Mouse (Mus musculus) heart, embryonic 12.5 days (tissue): Measurements from ENCODE around the gene Sec16a. TPM values are rescaled to one million over a fixed set of nuclear protein-coding genes. Genes with fewer than 3 reads are reported as not detected.

ENCODE experiments used
- ATAC-seq: fragments of 200-750 bp; cut with Nextera tagmentation; 2 replicates; pipeline ENCODE4 v1.8.0; 2017; ENCODE audit warnings: moderate TSS enrichment, moderate library complexity; ENCODE audit not compliant: insufficient number of reproducible peaks, low FRiP score
- H3K27ac ChIP-seq: fragments of 300-500 bp; sonication (generic); 2 replicates; pipeline ENCODE4 v1.5.1; 2016; ENCODE audit warnings: mild to moderate bottlenecking, moderate library complexity; ENCODE audit not compliant: poor library complexity, severe bottlenecking
- H3K27me3 ChIP-seq: fragments of 300-500 bp; sonication (generic); replicated peaks from 2 replicates; pipeline ENCODE4 v1.6.1; 2016; ENCODE audit warnings: mild to moderate bottlenecking, moderate library complexity
- H3K36me3 ChIP-seq: fragments of 300-500 bp; sonication (generic); 2 replicates; pipeline ENCODE4 v1.6.1; 2016; ENCODE audit warnings: mild to moderate bottlenecking, moderate library complexity
- H3K4me1 ChIP-seq: fragments of 300-500 bp; sonication (generic); replicated peaks from 2 replicates; pipeline ENCODE4 v1.6.1; 2016; ENCODE audit warnings: mild to moderate bottlenecking
- H3K4me2 ChIP-seq: fragments of 300-500 bp; sonication (generic); 2 replicates; pipeline ENCODE4 v1.6.1; 2016; ENCODE audit warnings: mild to moderate bottlenecking, moderate library complexity
- H3K4me3 ChIP-seq: fragments of 300-500 bp; sonication (generic); 2 replicates; pipeline ENCODE4 v1.5.1; 2016; ENCODE audit warnings: mild to moderate bottlenecking
- H3K9ac ChIP-seq: fragments of 300-500 bp; sonication (generic); 2 replicates; pipeline ENCODE4 v1.6.1; 2016; ENCODE audit warnings: mild to moderate bottlenecking, moderate library complexity
- H3K9me3 ChIP-seq: fragments of 300-500 bp; sonication (generic); replicated peaks from 2 replicates; pipeline ENCODE4 v1.6.1; 2016; ENCODE audit warnings: mild to moderate bottlenecking, moderate library complexity
- WGBS: fragments of 180-500 bp; shearing (Covaris S2); methylation state at CpG from one replicate; pipeline ENCODE4 v1.1.7; 2016; 5-methylcytosine and 5-hydroxymethylcytosine counted together
- polyA plus RNA-seq: library from polyadenylated mRNA; unstranded; fragments of >200 nt; fragmentation: Nextera tagmentation; extraction: Ambion mirVana; gene quantifications from 2 replicates; pipeline ENCODE4 v1.2.1, GENCODE M21; 2016

Gene Sec16a
- polyA plus RNA-seq, 1 experiment from 2014 or later: 22.6 TPM

- WGBS: 88% methylated on average over 11 of the region's 11 CpGs
- no peak for ATAC-seq
These were observed 27.5 kb upstream of the Sec16a start for GRCm38 (mm10) chr2:26472312-26473090.

DNA sequence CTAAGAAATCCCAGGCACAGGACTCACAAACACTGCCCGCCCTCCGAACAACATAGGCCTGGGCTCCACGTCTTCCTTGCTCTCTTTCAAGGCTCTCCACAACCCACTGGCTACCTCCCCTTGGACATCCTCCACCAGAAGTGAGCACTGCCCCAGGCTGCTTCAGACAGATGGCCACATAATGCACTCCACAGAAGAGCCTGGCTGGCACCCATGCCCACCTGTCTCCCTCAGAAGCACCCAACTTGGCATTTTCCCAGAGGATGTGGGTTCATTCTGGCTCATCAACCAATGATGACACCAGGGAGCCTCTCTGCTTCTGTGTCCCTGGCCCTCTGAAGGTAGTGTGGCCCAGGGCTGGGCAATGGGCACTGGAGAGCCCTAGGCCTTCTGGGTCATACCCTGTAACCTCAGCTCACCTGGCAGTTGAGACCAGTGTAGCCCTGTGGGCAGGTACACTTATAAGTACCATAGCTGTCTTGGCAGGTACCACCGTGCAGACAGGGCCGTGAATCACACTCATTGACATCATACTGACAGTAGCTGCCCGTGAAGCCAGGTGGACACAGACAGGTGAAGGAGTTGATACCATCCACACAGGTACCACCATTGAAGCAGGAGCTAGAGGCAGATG lies 26.8 kb upstream of the Sec16a start:
- WGBS: 86% methylated on average over 6 of the region's 6 CpGs
- no peak overlapping the region for H3K9ac ChIP-seq
- peaks cover 84% of the 10 kb centered on the region for H3K36me3 ChIP-seq
- no peak overlapping the region for H3K4me3 ChIP-seq
- no peaks in the 10 kb centered on the region for H3K9me3 ChIP-seq
- H3K4me1 ChIP-seq: peaks cover 35% of the 10 kb centered on the region
- H3K4me2 ChIP-seq: no peak overlapping the region
- no peak for ATAC-seq
- no peak overlapping the region for H3K27ac ChIP-seq
- H3K27me3 ChIP-seq: no peaks in the 10 kb centered on the region

More at GRCm38 (mm10) chr2:26472312-26473090, 27.5 kb upstream of the Sec16a start:
- Histone ChIP-seq H3K27ac (no peak overlapping the region), H3K4me2 (no peak overlapping the region), H3K27me3 (no peaks in the 10 kb centered on the region), H3K9ac (no peak overlapping the region), H3K9me3 (no peaks in the 10 kb centered on the region), H3K4me3 (no peak overlapping the region), H3K36me3 (peaks cover 84% of the 10 kb centered on the region), H3K4me1 (peaks cover 37% of the 10 kb centered on the region)

GRCm38 (mm10) chr2:26470967-26471366 lies 26.0 kb upstream of the Sec16a start:
- Histone ChIP-seq H3K27ac (no peak overlapping the region), H3K9me3 (no peaks in the 10 kb centered on the region), H3K36me3 (peaks cover 84% of the 10 kb centered on the region), H3K27me3 (no peaks in the 10 kb centered on the region), H3K9ac (no peak overlapping the region), H3K4me3 (no peak overlapping the region), H3K4me1 (peaks cover 28% of the 10 kb centered on the region), H3K4me2 (no peak overlapping the region)
- 88% methylated on average over 17 of the region's 17 CpGs for WGBS
- no peak for ATAC-seq

DNA sequence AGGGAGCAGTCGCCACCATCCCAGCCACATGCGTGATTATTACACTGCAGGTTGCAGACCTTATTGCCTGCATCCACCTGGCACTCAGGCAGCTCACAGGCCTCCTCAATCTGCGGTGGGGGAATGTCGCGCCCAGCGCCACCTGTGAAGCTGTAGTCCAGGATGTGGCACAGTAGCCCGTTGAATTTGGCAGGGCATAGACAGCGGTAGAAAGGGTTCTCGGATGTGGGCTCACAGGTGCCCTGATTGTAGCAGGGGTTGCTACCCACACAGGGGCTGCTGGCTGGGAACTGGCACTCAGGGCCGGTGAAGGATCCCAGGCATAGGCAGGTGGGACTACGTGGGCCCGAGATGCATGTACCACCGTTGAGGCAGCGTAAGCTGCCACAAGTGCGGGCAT lies 23.4 kb upstream of the Sec16a start:
- Histone ChIP-seq H3K4me3 (no peak overlapping the region), H3K27ac (no peak overlapping the region), H3K9ac (no peak overlapping the region), H3K4me2 (no peak overlapping the region), H3K9me3 (no peaks in the 10 kb centered on the region), H3K27me3 (no peaks in the 10 kb centered on the region), H3K36me3 (peaks cover 93% of the 10 kb centered on the region), H3K4me1 (peaks cover 2% of the 10 kb centered on the region; the same call in 1 of the 2 replicates)
- 92% methylated on average over 15 of the region's 15 CpGs for WGBS
- no peak for ATAC-seq

GRCm38 (mm10) chr2:26463412-26463811 lies 18.4 kb upstream of the Sec16a start:
- Histone ChIP-seq H3K27ac (no peak overlapping the region), H3K4me1 (peaks cover 31% of the 10 kb centered on the region), H3K9ac (no peak overlapping the region), H3K36me3 (peaks cover 86% of the 10 kb centered on the region), H3K27me3 (no peaks in the 10 kb centered on the region), H3K4me2 (no peak overlapping the region), H3K9me3 (no peaks in the 10 kb centered on the region), H3K4me3 (no peak overlapping the region)
- ATAC-seq: no peak
- 91% methylated on average over 6 of the region's 6 CpGs for WGBS

GRCm38 (mm10) chr2:26462980-26463379 lies 18.0 kb upstream of the Sec16a start:
- peaks cover 36% of the 10 kb centered on the region for H3K4me1 ChIP-seq
- WGBS: 84% methylated on average over 3 of the region's 3 CpGs
- H3K27me3 ChIP-seq: no peaks in the 10 kb centered on the region
- no peak overlapping the region for H3K4me2 ChIP-seq
- peaks cover 83% of the 10 kb centered on the region for H3K36me3 ChIP-seq
- no peaks in the 10 kb centered on the region for H3K9me3 ChIP-seq
- no peak overlapping the region for H3K4me3 ChIP-seq
- H3K27ac ChIP-seq: no peak overlapping the region
- ATAC-seq: no peak
- no peak overlapping the region for H3K9ac ChIP-seq

DNA sequence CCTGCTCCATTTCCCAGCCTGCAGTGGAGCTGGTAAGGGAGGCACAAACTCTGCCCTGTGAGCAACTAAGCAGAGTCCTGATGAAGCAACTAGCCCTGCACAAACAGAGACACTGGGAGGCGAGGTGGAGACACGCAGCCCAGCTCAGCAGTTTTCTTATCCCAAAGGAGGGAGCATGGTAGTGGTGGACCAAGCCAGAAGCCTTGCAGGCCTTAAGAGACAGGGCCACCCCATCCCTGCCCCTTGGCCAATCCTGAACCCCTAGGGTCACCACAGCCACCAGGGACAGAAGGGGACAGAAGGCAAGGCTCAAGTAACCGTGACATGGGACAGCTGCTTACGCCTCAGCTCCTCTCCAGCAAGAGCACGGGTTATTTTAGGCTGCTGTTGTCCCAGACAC lies 16.7 kb upstream of the Sec16a start:
- Histone ChIP-seq H3K4me3 (no peak overlapping the region), H3K4me1 (peaks cover 37% of the 10 kb centered on the region), H3K27ac (no peak overlapping the region), H3K36me3 (peaks cover 70% of the 10 kb centered on the region), H3K9me3 (no peaks in the 10 kb centered on the region), H3K4me2 (no peak overlapping the region), H3K27me3 (no peaks in the 10 kb centered on the region), H3K9ac (no peak overlapping the region)
- ATAC-seq: no peak
- 77% methylated on average over 5 of the region's 5 CpGs for WGBS

- whole genome bisulfite sequencing: 88% methylated on average over 13 of the region's 13 CpGs
- H3K27me3 ChIP-seq: no peaks in the 10 kb centered on the region
- H3K36me3 ChIP-seq: peaks cover 63% of the 10 kb centered on the region
- H3K27ac ChIP-seq: no peak overlapping the region
- H3K4me3 ChIP-seq: no peak overlapping the region
- H3K4me2 ChIP-seq: no peak overlapping the region
- H3K9ac ChIP-seq: no peak overlapping the region
- H3K4me1 ChIP-seq: peaks cover 37% of the 10 kb centered on the region
- no peak for ATAC-seq
- no peaks in the 10 kb centered on the region for H3K9me3 ChIP-seq
These were observed 15.8 kb upstream of the Sec16a start for GRCm38 (mm10) chr2:26460837-26461236.

DNA sequence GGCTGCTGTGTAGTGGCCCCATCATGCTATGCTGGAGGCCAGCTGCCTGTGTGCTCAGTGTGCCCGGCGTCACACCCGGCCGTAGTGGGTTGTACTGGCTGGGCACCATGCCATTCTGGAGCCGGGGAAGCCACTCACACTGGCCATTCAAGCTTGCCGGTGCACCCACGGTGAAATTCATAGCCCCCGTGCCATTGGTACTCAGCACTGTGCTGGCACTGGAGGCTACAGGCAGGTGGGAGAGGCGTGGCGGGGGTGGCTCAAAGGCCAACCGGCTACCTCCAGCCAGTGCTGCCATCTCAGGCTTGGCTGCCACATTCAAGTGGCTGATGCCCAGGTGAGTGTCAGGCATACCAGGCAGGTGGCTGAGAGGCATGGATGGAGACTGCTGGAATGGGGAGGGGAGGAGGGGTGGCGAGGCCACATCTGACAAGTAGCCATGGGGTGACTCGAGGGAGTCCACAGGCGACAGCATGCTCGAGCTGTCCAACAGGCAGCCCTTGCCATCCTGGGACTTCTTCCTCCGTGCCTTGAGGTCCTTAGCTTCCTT lies 15.2 kb upstream of the Sec16a start:
- 91% methylated on average over 16 of the region's 16 CpGs for WGBS
- Histone ChIP-seq H3K27ac (no peak overlapping the region), H3K4me3 (no peak overlapping the region), H3K36me3 (peaks cover 58% of the 10 kb centered on the region), H3K27me3 (no peaks in the 10 kb centered on the region), H3K9ac (no peak overlapping the region), H3K4me2 (no peak overlapping the region), H3K9me3 (no peaks in the 10 kb centered on the region), H3K4me1 (peaks cover 37% of the 10 kb centered on the region)
- ATAC-seq: no peak

GRCm38 (mm10) chr2:26459478-26459877 lies 14.5 kb upstream of the Sec16a start:
- H3K27ac ChIP-seq: no peak overlapping the region
- no peak overlapping the region for H3K4me2 ChIP-seq
- no peaks in the 10 kb centered on the region for H3K9me3 ChIP-seq
- WGBS: 41% methylated on average over 6 of the region's 6 CpGs
- no peak overlapping the region for H3K4me3 ChIP-seq
- H3K4me1 ChIP-seq: peaks cover 37% of the 10 kb centered on the region
- H3K27me3 ChIP-seq: no peaks in the 10 kb centered on the region
- peaks cover 51% of the 10 kb centered on the region for H3K36me3 ChIP-seq
- ATAC-seq: peak; percentile 27; the same call in 1 of the 2 replicates
- no peak overlapping the region for H3K9ac ChIP-seq

DNA sequence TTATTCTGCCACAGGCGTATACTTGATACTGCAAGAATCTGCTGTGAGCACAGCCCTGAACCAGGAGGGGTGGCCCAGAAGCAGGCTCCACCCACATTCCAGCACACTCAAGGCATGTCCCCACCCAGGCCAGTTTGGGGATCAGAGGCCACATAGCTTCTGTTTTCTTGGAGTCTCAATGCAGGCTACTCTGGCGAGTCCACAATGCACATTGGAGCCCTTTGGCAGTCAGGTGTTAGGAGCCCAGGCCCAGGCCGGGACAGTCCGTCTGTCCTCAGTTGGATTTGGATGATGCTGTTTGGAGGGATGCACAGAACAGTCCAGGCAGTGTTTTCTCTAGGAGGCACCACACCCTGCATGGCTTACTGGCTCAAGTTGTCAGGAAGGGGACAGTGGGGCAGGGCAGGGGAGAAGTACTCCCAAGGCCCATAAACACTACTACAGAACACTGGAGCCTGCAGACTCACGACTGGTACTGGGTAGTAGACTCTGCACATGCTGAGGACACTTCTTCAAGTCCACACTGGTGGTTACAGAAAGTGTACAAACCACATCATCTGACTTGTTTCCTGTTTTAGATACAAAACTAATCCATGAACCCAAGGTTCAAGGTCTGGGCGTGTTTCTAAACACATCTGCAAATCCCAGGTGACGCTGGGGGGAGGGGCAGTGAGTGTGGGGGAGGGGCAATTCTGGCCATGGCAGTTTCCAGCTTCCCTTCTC lies 13.5 kb upstream of the Sec16a start:
- H3K36me3 ChIP-seq: peaks cover 44% of the 10 kb centered on the region
- H3K27ac ChIP-seq: peak overlapping the region; percentile 5; the same call in 1 of the 2 replicates
- WGBS: 37% methylated on average over 7 of the region's 7 CpGs
- no peak overlapping the region for H3K4me3 ChIP-seq
- H3K4me2 ChIP-seq: no peak overlapping the region
- peaks cover 37% of the 10 kb centered on the region for H3K4me1 ChIP-seq
- no peaks in the 10 kb centered on the region for H3K9me3 ChIP-seq
- no peaks in the 10 kb centered on the region for H3K27me3 ChIP-seq
- ATAC-seq: peak; percentile 44; the same call in 1 of the 2 replicates
- H3K9ac ChIP-seq: no peak overlapping the region
